Mouse (Mus musculus): ENCODE results near the gene Cbx5. TPM values are rescaled to one million over a fixed set of nuclear protein-coding genes. Genes with fewer than 3 reads are reported as not detected.
A peak's percentile ranks its signal among the peaks of the same experiment; 100 is the strongest.

Cbx5 gene
- total and polyA plus RNA-seq, 3 experiments: 15.6 to 57.0 (median 56.5) TPM

DNA sequence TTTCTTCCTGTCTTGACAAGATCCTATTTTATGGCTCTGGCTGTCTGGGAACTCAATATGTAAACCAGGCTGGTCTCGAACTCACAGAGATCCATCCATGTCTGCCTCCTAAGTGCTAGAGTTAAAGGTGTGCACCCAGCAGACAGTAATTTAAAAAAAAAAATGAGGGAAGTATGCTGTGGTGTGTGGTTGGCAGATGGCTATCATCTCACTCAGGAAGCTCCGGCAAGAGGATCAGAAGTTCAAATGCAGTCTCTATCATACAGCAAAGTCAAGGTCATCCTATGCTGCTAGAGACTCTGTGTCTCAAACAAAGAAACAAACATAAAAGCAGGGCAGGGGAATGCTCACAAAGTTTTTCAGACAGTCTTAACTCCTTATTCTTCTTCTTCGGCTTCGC lies 29.3 kb upstream of the Cbx5 start:
- no peaks in the 10 kb centered on the region for H3K79me2 ChIP-seq (replicated peaks; ENCODE audit: control insufficient read depth, insufficient read depth, low read length)
- intact Hi-C loops (cut with DNase I): no loop called here
- no peak overlapping the region for H3K27ac ChIP-seq
- WGBS: 77% methylated on average over 4 of the region's 4 CpGs
- TF ChIP-seq CTCF (IDR thresholded peaks at IDR 0.05) (no peak), POLR2A (IDR thresholded peaks at IDR 0.05; ENCODE audit: insufficient read depth, low read depth, low read length) (no peak), EP300 (IDR thresholded peaks at IDR 0.05; ENCODE audit: insufficient read depth, low read depth, low read length) (no peak)
- peaks cover 2% of the 10 kb centered on the region; the same call in 1 of the 2 replicates for H3K4me1 ChIP-seq (ENCODE audit: control insufficient read depth, insufficient read depth, low read length)
- H3K9ac ChIP-seq (ENCODE audit: low read depth, low read length): no peak overlapping the region
- DNase-seq: no peak
- H3K4me3 ChIP-seq: no peak overlapping the region
- peaks cover 3% of the 10 kb centered on the region for H3K36me3 ChIP-seq (ENCODE audit: control insufficient read depth, insufficient read depth, low read length)
- no peaks in the 10 kb centered on the region for H3K27me3 ChIP-seq (ENCODE audit: control insufficient read depth, insufficient read depth, low read length)

DNA sequence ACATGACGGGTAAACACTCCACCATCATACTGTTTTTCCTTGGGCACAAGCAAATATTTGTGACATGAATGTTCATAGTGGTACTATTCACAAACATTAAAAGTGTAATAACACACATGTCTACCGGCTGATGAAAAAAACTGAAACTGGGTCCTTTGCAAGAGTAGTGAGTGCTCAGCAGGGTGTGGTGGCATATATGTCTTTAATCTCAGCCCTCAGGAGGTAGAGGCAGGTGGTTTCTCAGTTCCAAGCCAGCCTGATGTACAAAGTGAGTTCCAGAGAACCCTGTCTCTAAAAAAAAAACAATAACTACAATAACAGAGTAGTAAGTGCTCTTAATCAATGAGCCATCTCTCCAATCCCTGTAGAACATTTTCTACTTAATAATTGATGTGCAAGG lies 25.2 kb upstream of the Cbx5 start:
- Histone ChIP-seq H3K36me3 (ENCODE audit: control insufficient read depth, insufficient read depth, low read length) (no peaks in the 10 kb centered on the region), H3K4me3 (no peak overlapping the region), H3K79me2 (replicated peaks; ENCODE audit: control insufficient read depth, insufficient read depth, low read length) (no peaks in the 10 kb centered on the region), H3K27ac (no peak overlapping the region), H3K9ac (ENCODE audit: low read depth, low read length) (no peak overlapping the region), H3K4me1 (ENCODE audit: control insufficient read depth, insufficient read depth, low read length) (no peaks in the 10 kb centered on the region), H3K27me3 (ENCODE audit: control insufficient read depth, insufficient read depth, low read length) (no peaks in the 10 kb centered on the region)
- 89% methylated on average over 2 of the region's 2 CpGs for WGBS
- TF ChIP-seq POLR2A (IDR thresholded peaks at IDR 0.05; ENCODE audit: insufficient read depth, low read depth, low read length) (no peak), CTCF (IDR thresholded peaks at IDR 0.05) (no peak), EP300 (IDR thresholded peaks at IDR 0.05; ENCODE audit: insufficient read depth, low read depth, low read length) (no peak)
- DNase-seq: no peak
- intact Hi-C loops (cut with DNase I): no loop called here

DNA sequence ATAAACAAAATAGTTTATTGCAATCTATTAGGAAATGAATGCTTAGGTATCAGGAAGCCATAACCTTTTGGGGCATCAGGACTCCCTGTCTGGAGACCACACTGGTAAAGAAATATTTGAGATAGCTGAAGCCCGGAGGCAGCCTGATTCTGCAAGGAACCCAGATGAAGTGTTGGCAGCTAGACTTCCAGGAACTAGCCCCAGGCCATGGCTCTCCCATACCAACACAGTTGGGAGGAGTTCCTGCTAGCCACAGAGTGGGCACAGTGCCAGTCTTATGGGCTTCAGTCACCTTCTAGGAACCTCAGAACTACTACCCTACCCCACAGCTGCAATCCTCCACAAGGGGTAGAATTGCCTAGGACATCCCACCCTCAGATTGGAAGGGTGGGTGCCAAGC lies 20.4 kb upstream of the Cbx5 start:
- DNase-seq: no peak
- intact Hi-C loops (cut with DNase I): no loop called here
- no peaks in the 10 kb centered on the region for H3K36me3 ChIP-seq (ENCODE audit: control insufficient read depth, insufficient read depth, low read length)
- H3K9ac ChIP-seq (ENCODE audit: low read depth, low read length): no peak overlapping the region
- H3K79me2 ChIP-seq (replicated peaks; ENCODE audit: control insufficient read depth, insufficient read depth, low read length): no peaks in the 10 kb centered on the region
- no peak for TF ChIP-seq CTCF (IDR thresholded peaks at IDR 0.05)
- TF ChIP-seq POLR2A (IDR thresholded peaks at IDR 0.05; ENCODE audit: insufficient read depth, low read depth, low read length): no peak
- TF ChIP-seq EP300 (IDR thresholded peaks at IDR 0.05; ENCODE audit: insufficient read depth, low read depth, low read length): no peak
- H3K27ac ChIP-seq: no peak overlapping the region
- WGBS: 28% methylated on average over 1 of the region's 1 CpGs
- H3K4me1 ChIP-seq (ENCODE audit: control insufficient read depth, insufficient read depth, low read length): peaks cover 4% of the 10 kb centered on the region
- no peak overlapping the region for H3K4me3 ChIP-seq
- no peaks in the 10 kb centered on the region for H3K27me3 ChIP-seq (ENCODE audit: control insufficient read depth, insufficient read depth, low read length)

- DNase-seq: no peak
- Histone ChIP-seq H3K9ac (ENCODE audit: low read depth, low read length) (no peak overlapping the region), H3K79me2 (replicated peaks; ENCODE audit: control insufficient read depth, insufficient read depth, low read length) (no peaks in the 10 kb centered on the region), H3K27me3 (ENCODE audit: control insufficient read depth, insufficient read depth, low read length) (no peaks in the 10 kb centered on the region), H3K36me3 (ENCODE audit: control insufficient read depth, insufficient read depth, low read length) (no peaks in the 10 kb centered on the region), H3K4me3 (no peak overlapping the region), H3K4me1 (ENCODE audit: control insufficient read depth, insufficient read depth, low read length) (peaks cover 4% of the 10 kb centered on the region), H3K27ac (no peak overlapping the region)
- TF ChIP-seq CTCF (IDR thresholded peaks at IDR 0.05): no peak
- no peak for TF ChIP-seq EP300 (IDR thresholded peaks at IDR 0.05; ENCODE audit: insufficient read depth, low read depth, low read length)
- no peak for TF ChIP-seq POLR2A (IDR thresholded peaks at IDR 0.05; ENCODE audit: insufficient read depth, low read depth, low read length)
- 85% methylated on average over 5 of the region's 5 CpGs for WGBS
- intact Hi-C loops (cut with DNase I): no loop called here
Measured at GRCm38 (mm10) chr15:103259162-103259561, 19.5 kb upstream of the Cbx5 start.

DNA sequence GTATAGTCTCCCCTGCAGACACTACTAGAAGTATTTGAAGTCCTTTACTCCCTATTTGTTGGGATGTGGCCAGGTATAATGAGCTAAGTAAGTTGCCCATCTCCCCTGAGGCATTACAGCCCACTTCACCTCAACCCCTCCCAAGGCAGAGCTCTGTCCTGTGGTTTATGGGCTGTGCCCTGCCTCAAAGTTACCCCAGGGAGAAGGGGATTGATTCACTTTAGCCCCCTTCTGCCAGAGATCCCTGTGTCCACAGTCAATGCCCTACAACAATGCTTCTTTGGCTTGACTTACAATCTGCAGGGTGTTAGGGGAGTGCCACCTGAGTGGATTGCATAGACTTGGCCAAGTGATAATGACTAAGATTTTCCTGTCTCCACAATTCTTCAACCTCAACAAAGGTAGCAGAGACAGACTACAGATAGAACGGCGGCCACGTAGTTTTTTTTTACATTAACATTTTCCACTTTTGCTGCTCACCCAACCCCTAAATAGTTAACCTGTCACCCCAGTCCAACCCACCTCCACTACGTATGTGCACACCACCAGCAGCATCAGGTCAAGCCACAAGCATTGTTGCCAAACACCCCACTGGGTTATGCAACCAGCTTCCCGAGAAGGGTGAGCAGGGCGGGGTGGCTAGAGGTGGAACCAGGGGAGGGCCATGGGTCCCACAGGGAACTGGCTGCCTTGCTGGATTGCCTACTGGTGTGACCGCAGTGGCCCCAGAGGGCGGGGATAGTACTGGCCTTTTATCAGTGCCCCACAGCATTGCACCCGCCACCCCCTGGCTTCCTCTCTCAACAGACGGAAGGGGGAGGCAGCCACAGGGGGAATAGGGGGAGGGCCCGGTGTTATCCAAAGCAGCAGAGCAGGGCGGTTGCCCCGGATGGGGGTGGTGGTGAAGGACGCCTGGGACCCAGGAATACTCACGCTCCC lies 18.4 kb upstream of the Cbx5 start, which contains the start of gene Nfe2:
Nfe2 (minus strand) TSS at position 614 of the 939 bp plus-strand sequence.
- WGBS: 7% methylated on average over 15 of the region's 15 CpGs
- Histone ChIP-seq H3K4me1 (ENCODE audit: control insufficient read depth, insufficient read depth, low read length) (peaks cover 4% of the 10 kb centered on the region), H3K79me2 (replicated peaks; ENCODE audit: control insufficient read depth, insufficient read depth, low read length) (no peaks in the 10 kb centered on the region), H3K27ac (peak within 1 kb of the TSS; percentile 62), H3K27me3 (ENCODE audit: control insufficient read depth, insufficient read depth, low read length) (no peaks in the 10 kb centered on the region), H3K36me3 (ENCODE audit: control insufficient read depth, insufficient read depth, low read length) (no peaks in the 10 kb centered on the region), H3K4me3 (peak within 1 kb of the TSS; percentile 17), H3K9ac (ENCODE audit: low read depth, low read length) (peak within 1 kb of the TSS; percentile 1)
- peak; percentile 78 to 88 for DNase-seq
- intact Hi-C loops (cut with DNase I): no loop called here
- TF ChIP-seq EP300 (IDR thresholded peaks at IDR 0.05; ENCODE audit: insufficient read depth, low read depth, low read length): peak; percentile 71; the same call in 1 of the 2 replicates
- peak; percentile 20 for TF ChIP-seq CTCF (IDR thresholded peaks at IDR 0.05)
- TF ChIP-seq POLR2A (IDR thresholded peaks at IDR 0.05; ENCODE audit: insufficient read depth, low read depth, low read length): no peak; the same call in 1 of the 2 replicates
